Mouse (Mus musculus): Measurements from ENCODE around the gene Stac2. TPM values are rescaled to one million over a fixed set of nuclear protein-coding genes. Genes with fewer than 3 reads are reported as not detected.

The Stac2 gene
- polyA plus RNA-seq, 1 experiment from 2014 or later: 1.6 TPM

DNA sequence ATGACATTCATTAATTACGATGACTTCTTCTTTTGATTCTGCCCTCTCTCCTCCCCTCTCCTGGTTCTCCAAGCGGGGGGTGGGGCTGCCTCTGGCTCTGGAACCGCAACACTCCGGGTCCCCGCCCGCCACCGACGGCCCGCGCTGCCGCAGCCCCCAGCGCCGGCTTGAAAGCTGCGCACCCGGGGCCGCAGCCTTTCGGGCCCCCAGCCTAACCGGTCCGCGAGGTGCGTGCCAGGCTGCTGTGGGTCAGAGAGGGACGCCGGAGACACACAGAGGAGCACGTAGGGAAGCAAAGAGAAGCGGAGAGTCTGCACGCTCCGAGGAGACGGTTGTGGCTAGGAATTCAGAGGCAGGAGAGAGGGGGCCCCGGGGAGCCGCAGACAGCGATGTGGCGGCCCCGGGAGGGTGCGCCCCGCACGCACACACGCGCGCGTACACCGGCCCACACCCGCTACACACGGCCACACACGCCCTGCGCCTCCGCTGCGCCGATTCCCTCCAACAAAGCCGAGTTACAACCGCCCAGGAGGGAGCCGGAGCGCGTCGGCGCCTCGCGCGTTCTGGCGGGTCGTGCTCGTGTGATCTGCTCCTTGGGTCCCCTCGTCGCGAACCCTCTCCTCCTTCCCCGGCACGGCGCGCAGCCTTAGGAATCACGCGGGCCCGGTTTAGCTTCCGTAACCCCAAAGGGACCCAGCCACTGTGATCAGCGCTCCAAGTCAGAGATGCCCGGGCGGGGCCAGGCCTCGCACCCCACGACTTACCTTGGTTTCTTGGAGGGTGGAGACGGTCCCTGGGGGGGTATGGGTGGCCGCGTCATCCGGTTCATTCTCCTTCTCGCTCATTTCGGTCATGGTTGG, 903 bp downstream of the Stac2 start:
- Histone ChIP-seq H3K27ac (0 out of 2 replicates have a peak overlapping the region, but pooled peaks have one; percentile 2), H3K27me3 (ENCODE audit: insufficient read depth, low read length) (peaks cover 14% of the 10 kb centered on the region), H3K4me1 (replicated peaks; ENCODE audit: insufficient read depth, low read length) (peaks cover 11% of the 10 kb centered on the region), H3K9me3 (replicated peaks; ENCODE audit: low read length) (no peaks in the 10 kb centered on the region), H3K4me3 (replicated peaks; ENCODE audit: low read depth, low read length) (peak overlapping the region; percentile 44), H3K9ac (ENCODE audit: low read depth, low read length) (peak overlapping the region; percentile 50), H3K4me2 (ENCODE audit: low read length) (peak overlapping the region; percentile 81), H3K36me3 (ENCODE audit: insufficient read depth, low read length) (no peaks in the 10 kb centered on the region)
- no peak for DNase-seq (ENCODE audit: low spot score)
- 0 out of 2 replicates have a peak, but pooled peaks have one; percentile 9 for ATAC-seq (replicated peaks; ENCODE audit: low FRiP score, low read depth)
- no peak for TF ChIP-seq CTCF (IDR thresholded peaks at IDR 0.05; ENCODE audit: low read depth)
- under 1% methylated on average over 80 of the region's 83 CpGs for WGBS

DNA sequence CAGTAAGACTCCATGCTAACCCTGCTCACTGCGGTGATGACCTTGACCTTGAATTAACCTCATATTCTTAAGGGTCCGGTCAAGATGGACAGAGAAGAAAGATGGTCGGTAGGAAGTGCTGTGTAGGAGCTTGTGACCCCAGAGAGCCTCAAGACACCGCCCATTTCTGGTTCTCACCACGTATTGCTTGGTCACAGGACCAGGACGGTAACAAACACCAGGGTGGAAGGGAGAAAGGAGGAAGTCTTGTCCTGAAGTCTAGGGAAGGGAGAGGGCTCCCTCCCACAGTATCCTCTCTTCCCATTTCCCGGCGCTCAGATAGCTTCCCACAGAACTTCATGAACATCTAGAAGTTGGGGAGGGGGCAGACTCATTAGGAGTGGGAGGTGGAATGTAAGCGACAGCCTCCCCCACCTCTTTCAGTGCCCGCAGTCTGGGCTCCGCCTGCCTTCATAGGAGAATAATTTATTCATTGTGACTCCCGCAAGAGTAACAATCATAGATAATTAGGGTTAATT, 1.6 kb downstream of the Stac2 start:
- Histone ChIP-seq H3K9me3 (replicated peaks; ENCODE audit: low read length) (no peaks in the 10 kb centered on the region), H3K4me2 (ENCODE audit: low read length) (peak overlapping the region; percentile 81), H3K27ac (no peak overlapping the region), H3K9ac (ENCODE audit: low read depth, low read length) (no peak overlapping the region), H3K4me3 (replicated peaks; ENCODE audit: low read depth, low read length) (peak overlapping the region; percentile 44), H3K36me3 (ENCODE audit: insufficient read depth, low read length) (no peaks in the 10 kb centered on the region), H3K4me1 (replicated peaks; ENCODE audit: insufficient read depth, low read length) (peaks cover 11% of the 10 kb centered on the region), H3K27me3 (ENCODE audit: insufficient read depth, low read length) (peaks cover 14% of the 10 kb centered on the region)
- ATAC-seq (replicated peaks; ENCODE audit: low FRiP score, low read depth): no peak
- WGBS: 10% methylated on average over 12 of the region's 12 CpGs
- no peak for TF ChIP-seq CTCF (IDR thresholded peaks at IDR 0.05; ENCODE audit: low read depth)
- peak; percentile 65 for DNase-seq (ENCODE audit: low spot score)

DNA sequence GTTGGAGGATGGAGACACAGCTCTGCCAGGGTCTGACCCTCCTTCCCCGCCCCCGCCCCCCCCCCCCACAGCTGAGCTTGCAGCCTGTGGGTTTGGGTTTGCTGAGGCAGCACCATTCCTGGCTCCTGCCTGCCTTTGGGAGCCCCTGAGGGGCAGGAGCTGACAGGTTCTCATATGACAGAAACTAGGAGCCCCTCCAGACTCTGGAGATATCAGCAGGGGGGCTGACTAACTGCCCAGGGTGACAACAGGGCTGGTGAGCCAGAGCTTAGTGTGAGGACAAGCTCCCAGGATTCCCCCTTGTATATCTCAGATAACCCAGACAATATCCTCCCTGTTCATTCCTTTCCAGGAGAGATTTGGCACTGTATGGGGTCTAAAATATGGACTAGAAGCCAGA, 2.3 kb downstream of the Stac2 start:
- Histone ChIP-seq H3K9ac (ENCODE audit: low read depth, low read length) (no peak overlapping the region), H3K4me2 (ENCODE audit: low read length) (no peak overlapping the region), H3K36me3 (ENCODE audit: insufficient read depth, low read length) (no peaks in the 10 kb centered on the region), H3K9me3 (replicated peaks; ENCODE audit: low read length) (no peaks in the 10 kb centered on the region), H3K27me3 (ENCODE audit: insufficient read depth, low read length) (peaks cover 14% of the 10 kb centered on the region), H3K27ac (no peak overlapping the region), H3K4me1 (replicated peaks; ENCODE audit: insufficient read depth, low read length) (peaks cover 11% of the 10 kb centered on the region), H3K4me3 (replicated peaks; ENCODE audit: low read depth, low read length) (no peak overlapping the region)
- 21% methylated on average over 2 of the region's 2 CpGs for WGBS
- TF ChIP-seq CTCF (IDR thresholded peaks at IDR 0.05; ENCODE audit: low read depth): no peak
- DNase-seq (ENCODE audit: low spot score) (no peak), ATAC-seq (replicated peaks; ENCODE audit: low FRiP score, low read depth) (no peak)

GRCm38 (mm10) chr11:98050520-98050815, 2.8 kb downstream of the Stac2 start:
- TF ChIP-seq CTCF (IDR thresholded peaks at IDR 0.05; ENCODE audit: low read depth): no peak
- H3K4me1 ChIP-seq (replicated peaks; ENCODE audit: insufficient read depth, low read length): peaks cover 11% of the 10 kb centered on the region
- no peaks in the 10 kb centered on the region for H3K36me3 ChIP-seq (ENCODE audit: insufficient read depth, low read length)
- 21% methylated on average over 2 of the region's 2 CpGs for WGBS
- no peak overlapping the region for H3K9ac ChIP-seq (ENCODE audit: low read depth, low read length)
- no peaks in the 10 kb centered on the region for H3K9me3 ChIP-seq (replicated peaks; ENCODE audit: low read length)
- no peak for DNase-seq (ENCODE audit: low spot score)
- no peak overlapping the region for H3K4me2 ChIP-seq (ENCODE audit: low read length)
- peaks cover 14% of the 10 kb centered on the region for H3K27me3 ChIP-seq (ENCODE audit: insufficient read depth, low read length)
- no peak overlapping the region for H3K27ac ChIP-seq
- ATAC-seq (replicated peaks; ENCODE audit: low FRiP score, low read depth): no peak
- H3K4me3 ChIP-seq (replicated peaks; ENCODE audit: low read depth, low read length): no peak overlapping the region

DNA sequence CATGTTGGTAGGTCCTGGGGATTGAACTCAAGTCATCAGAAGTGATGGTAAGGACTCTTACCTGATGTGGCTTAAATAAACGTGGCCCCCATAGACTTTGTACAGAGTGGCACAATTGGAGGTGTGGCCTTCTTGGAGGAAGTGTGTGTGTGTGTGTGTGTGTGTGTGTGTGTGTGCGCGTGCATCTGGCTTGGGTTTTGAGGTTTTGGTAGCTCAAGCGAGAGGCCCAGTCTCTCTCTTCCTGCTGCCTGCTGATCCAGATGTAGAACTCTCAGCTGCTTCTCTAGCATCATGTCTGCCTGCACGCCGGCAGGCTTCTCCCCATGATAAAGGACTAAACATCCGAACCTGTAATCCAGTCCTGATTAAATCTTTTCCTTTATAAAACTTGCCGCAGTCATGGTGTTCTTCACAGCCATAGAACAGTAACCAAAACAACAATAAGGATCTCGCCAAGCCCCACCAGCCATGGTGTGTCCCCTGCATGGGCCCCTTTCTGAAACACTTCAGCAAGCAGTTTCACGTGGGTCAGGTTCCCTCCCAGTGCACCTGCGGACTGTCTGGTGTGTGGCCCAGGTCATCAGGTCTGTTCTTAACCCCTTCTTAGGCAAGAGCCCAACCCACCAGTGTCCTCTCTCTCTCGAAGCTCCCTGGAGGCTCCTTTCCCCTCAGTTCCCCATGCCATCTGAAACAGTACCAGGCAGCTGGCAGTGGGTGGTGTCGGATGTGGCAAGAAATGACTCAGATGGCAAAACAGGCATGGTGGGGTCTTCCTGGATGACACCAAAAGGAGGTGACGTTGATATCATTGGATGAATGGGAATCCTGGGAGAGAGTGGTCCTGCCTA, 3.4 kb downstream of the Stac2 start:
- TF ChIP-seq CTCF (IDR thresholded peaks at IDR 0.05; ENCODE audit: low read depth): no peak
- H3K4me3 ChIP-seq (replicated peaks; ENCODE audit: low read depth, low read length): no peak overlapping the region
- no peak overlapping the region for H3K9ac ChIP-seq (ENCODE audit: low read depth, low read length)
- H3K27ac ChIP-seq: no peak overlapping the region
- H3K9me3 ChIP-seq (replicated peaks; ENCODE audit: low read length): no peaks in the 10 kb centered on the region
- no peak overlapping the region for H3K4me2 ChIP-seq (ENCODE audit: low read length)
- H3K36me3 ChIP-seq (ENCODE audit: insufficient read depth, low read length): no peaks in the 10 kb centered on the region
- peaks cover 14% of the 10 kb centered on the region for H3K27me3 ChIP-seq (ENCODE audit: insufficient read depth, low read length)
- WGBS: 56% methylated on average over 14 of the region's 14 CpGs
- ATAC-seq (replicated peaks; ENCODE audit: low FRiP score, low read depth): no peak
- peaks cover 11% of the 10 kb centered on the region for H3K4me1 ChIP-seq (replicated peaks; ENCODE audit: insufficient read depth, low read length)
- DNase-seq (ENCODE audit: low spot score): no peak

GRCm38 (mm10) chr11:98047745-98048144, 5.5 kb downstream of the Stac2 start:
- H3K27ac ChIP-seq: no peak overlapping the region
- H3K4me1 ChIP-seq (replicated peaks; ENCODE audit: insufficient read depth, low read length): peaks cover 11% of the 10 kb centered on the region
- H3K27me3 ChIP-seq (ENCODE audit: insufficient read depth, low read length): peaks cover 13% of the 10 kb centered on the region
- ATAC-seq (replicated peaks; ENCODE audit: low FRiP score, low read depth) (no peak), DNase-seq (ENCODE audit: low spot score) (no peak)
- H3K4me2 ChIP-seq (ENCODE audit: low read length): no peak overlapping the region
- 73% methylated on average over 4 of the region's 4 CpGs for WGBS
- H3K36me3 ChIP-seq (ENCODE audit: insufficient read depth, low read length): no peaks in the 10 kb centered on the region
- no peaks in the 10 kb centered on the region for H3K9me3 ChIP-seq (replicated peaks; ENCODE audit: low read length)
- no peak overlapping the region for H3K9ac ChIP-seq (ENCODE audit: low read depth, low read length)
- H3K4me3 ChIP-seq (replicated peaks; ENCODE audit: low read depth, low read length): no peak overlapping the region
- TF ChIP-seq CTCF (IDR thresholded peaks at IDR 0.05; ENCODE audit: low read depth): no peak
